Mouse (Mus musculus) Patski (cell line): ENCODE results near the gene Pgd. TPM values are rescaled to one million over a fixed set of nuclear protein-coding genes. Genes with fewer than 3 reads are reported as not detected.
"Not testable (repeated sequence)": the region's sequence is repeated elsewhere in the genome, so short reads cannot be mapped to it uniquely, and the experiment has no call there.

ENCODE experiments used
- ATAC-seq: fragments of 100-300 bp; one replicate; pipeline ENCODE4 v1.8.0; 2021
- CTCF ChIA-PET: fragments of 350-600 bp; sonication (Branson Sonifier 250); formaldehyde crosslinking; loops from one replicate; lab custom pipeline; 2022; ENCODE audit warnings: inconsistent platforms; lab: Charles Lee
- POLR2A ChIA-PET: fragments of 350-600 bp; sonication (Branson Sonifier 250); formaldehyde crosslinking; loops from one replicate; lab custom pipeline; 2022; ENCODE audit warnings: antibody characterized with exemption, inconsistent platforms; lab: Charles Lee
- DNase-seq: peaks from one replicate; pipeline ENCODE4 v3.0.0-alpha.2; 2011; ENCODE audit warnings: low read depth, low spot score
- H3K27me3 ChIP-seq: fragments of 371-371 bp; one replicate; pipeline ENCODE4 v1.5.1; 2021
- CTCF ChIP-seq: fragments of 100-300 bp; IDR thresholded peaks from one replicate; pipeline ENCODE4 v1.5.1; 2021
- in situ Hi-C: fragments of 300-500 bp; cut with MboI; formaldehyde crosslinking; loops from 3 replicates; pipeline ENCODE4 v1.11.1; 2018; ENCODE audit warnings: low pct_unique_long_range_greater_than_20kb, mixed read lengths
- polyA plus RNA-seq: library from polyadenylated mRNA; unstranded; gene quantifications from one replicate; pipeline ENCODE4 v1.2.3, GENCODE M21; 2021

Gene Pgd
- polyA plus RNA-seq, 1 experiment from 2014 or later = 110 TPM

- no peak for TF ChIP-seq CTCF
- in situ Hi-C loops = no loop called here
- POLR2A ChIA-PET = no interaction called here
- ATAC-seq (no peak), DNase-seq (peak; percentile 43)
- CTCF ChIA-PET = interaction anchor here (1.7 to 2.3 kb wide), 2 partner anchors 13 to 26 kb away, joined by 3 to 6 read pairs; no protein-coding TSS in a partner anchor
- no peaks in the 10 kb centered on the region for H3K27me3 ChIP-seq
Observed at GRCm38 (mm10) chr4:149170394-149170931, 3.9 kb upstream of the Pgd start.

GRCm38 (mm10) chr4:149169926-149170325, 3.4 kb upstream of the Pgd start:
- H3K27me3 ChIP-seq, DNase-seq, ATAC-seq, POLR2A ChIA-PET, in situ Hi-C loops: not testable (repeated sequence)
- CTCF ChIA-PET = interaction anchor here (1.7 kb wide), 1 partner anchor 13 kb away, joined by 3 read pairs; no protein-coding TSS in a partner anchor

- TF ChIP-seq CTCF = no peak
- ChIA-PET POLR2A (interaction anchor here (0.6 kb wide), 2 partner anchors 59 to 137 kb away, joined by 3 to 5 read pairs; no protein-coding TSS in a partner anchor), CTCF (interaction anchor here (1.2 to 1.4 kb wide), 2 partner anchors 9 to 23 kb away, joined by 3 read pairs; no protein-coding TSS in a partner anchor)
- ATAC-seq = no peak
- in situ Hi-C loops = no loop called here
- H3K27me3 ChIP-seq = no peaks in the 10 kb centered on the region
- DNase-seq = no peak
Observed at GRCm38 (mm10) chr4:149168016-149168415, 1.4 kb upstream of the Pgd start.

GRCm38 (mm10) chr4:149166957-149167611, 513 bp upstream of the Pgd start:
- ChIA-PET POLR2A (interaction anchor here (0.6 kb wide), 1 partner anchor 138 kb away, joined by 3 read pairs; no protein-coding TSS in a partner anchor), CTCF (interaction anchor here (1.2 kb wide), 1 partner anchor 22 kb away, joined by 3 read pairs; no protein-coding TSS in a partner anchor)
- in situ Hi-C loops = no loop called here
- ATAC-seq (no peak), DNase-seq (no peak)
- TF ChIP-seq CTCF = no peak
- no peaks in the 10 kb centered on the region for H3K27me3 ChIP-seq

GRCm38 (mm10) chr4:149164150-149164549, 2.4 kb downstream of the Pgd start:
- CTCF ChIA-PET = no interaction called here
- ATAC-seq (no peak), DNase-seq (no peak)
- in situ Hi-C loops = no loop called here
- TF ChIP-seq CTCF = no peak
- POLR2A ChIA-PET = interaction anchor here (0.5 to 0.7 kb wide), 2 partner anchors 10 to 1262 kb away, joined by 3 read pairs; no protein-coding TSS in a partner anchor
- no peaks in the 10 kb centered on the region for H3K27me3 ChIP-seq

- in situ Hi-C loops = no loop called here
- ChIA-PET CTCF (interaction anchor here (1.0 kb wide), 1 partner anchor 19 kb away, joined by 3 read pairs; no protein-coding TSS in a partner anchor), POLR2A (no interaction called here)
- DNase-seq (no peak), ATAC-seq (no peak)
- no peaks in the 10 kb centered on the region for H3K27me3 ChIP-seq
- TF ChIP-seq CTCF = no peak
Observed at GRCm38 (mm10) chr4:149163196-149163595, 3.4 kb downstream of the Pgd start.

- POLR2A ChIA-PET = no interaction called here
- no peaks in the 10 kb centered on the region for H3K27me3 ChIP-seq
- CTCF ChIA-PET = no interaction called here
- no peak for ATAC-seq
- DNase-seq = no peak
- no peak for TF ChIP-seq CTCF
- in situ Hi-C loops = no loop called here
Observed at GRCm38 (mm10) chr4:149161166-149161565, 5.4 kb downstream of the Pgd start.

- POLR2A ChIA-PET = no interaction called here
- CTCF ChIA-PET = interaction anchor here (1.1 kb wide), 1 partner anchor 15 kb away, joined by 3 read pairs; no protein-coding TSS in a partner anchor
- no peak for ATAC-seq
Observed at GRCm38 (mm10) chr4:149159891-149160290, 6.7 kb downstream of the Pgd start.

GRCm38 (mm10) chr4:149159203-149159602, 7.4 kb downstream of the Pgd start:
- TF ChIP-seq CTCF = no peak
- ATAC-seq (no peak), DNase-seq (no peak)
- in situ Hi-C loops = no loop called here
- ChIA-PET CTCF (interaction anchor here (1.1 kb wide), 1 partner anchor 15 kb away, joined by 3 read pairs; no protein-coding TSS in a partner anchor), POLR2A (no interaction called here)
- H3K27me3 ChIP-seq = no peaks in the 10 kb centered on the region

More at GRCm38 (mm10) chr4:149159891-149160290, 6.7 kb downstream of the Pgd start:
- H3K27me3 ChIP-seq = no peaks in the 10 kb centered on the region
- in situ Hi-C loops = no loop called here
- DNase-seq = no peak
- no peak for TF ChIP-seq CTCF

- ChIA-PET CTCF (no interaction called here), POLR2A (no interaction called here)
- no peak for TF ChIP-seq CTCF
- in situ Hi-C loops = no loop called here
- H3K27me3 ChIP-seq = no peaks in the 10 kb centered on the region
- DNase-seq (no peak), ATAC-seq (no peak)
Observed at GRCm38 (mm10) chr4:149157415-149157973, 9.1 kb downstream of the Pgd start.
